Mouse (Mus musculus): ENCODE data around the gene Zdhhc6. TPM values are rescaled to one million over a fixed set of nuclear protein-coding genes. Genes with fewer than 3 reads are reported as not detected.

Gene Zdhhc6
- polyA plus RNA-seq (2011; ENCODE audit: insufficient read depth, insufficient read length, low read depth, missing spikeins) = 55.4 and 65.9 TPM in 2 replicates

GRCm38 (mm10) chr19:55315452-55316108 lies at the start of gene Zdhhc6:
TSS of gene Zdhhc6 (minus strand) at chr19:55316032.
- Histone ChIP-seq H3K9ac (ENCODE audit: low read depth, poor library complexity, severe bottlenecking) (peak within 1 kb of the TSS; percentile 72), H3K27ac (ENCODE audit: insufficient read depth, low read length) (no peak within 1 kb of the TSS), H3K27me3 (ENCODE audit: control insufficient read depth, insufficient read depth, low read length, poor library complexity, severe bottlenecking) (no peaks in the 10 kb centered on the region), H3K36me3 (ENCODE audit: control insufficient read depth, insufficient read depth, low read length, poor library complexity, severe bottlenecking) (peaks cover 14% of the 10 kb centered on the region), H3K9me3 (replicated peaks; ENCODE audit: control insufficient read depth, insufficient read depth, low read length, poor library complexity, severe bottlenecking) (no peaks in the 10 kb centered on the region), H3K4me1 (ENCODE audit: control insufficient read depth, insufficient read depth, low read length) (no peaks in the 10 kb centered on the region), H3K4me3 (ENCODE audit: low read depth, low read length) (peak within 1 kb of the TSS; percentile 92)
- TF ChIP-seq EP300 (IDR thresholded peaks at IDR 0.05; ENCODE audit: insufficient read depth, low read depth, low read length) = no peak
- TF ChIP-seq POLR2A (IDR thresholded peaks at IDR 0.05; ENCODE audit: insufficient read depth, low read length) = peak; percentile 41
- TF ChIP-seq CTCF (IDR thresholded peaks at IDR 0.05; ENCODE audit: low read depth, low read length) = no peak

- Histone ChIP-seq H3K4me3 (ENCODE audit: low read depth, low read length) (no peak overlapping the region), H3K4me1 (ENCODE audit: control insufficient read depth, insufficient read depth, low read length) (no peaks in the 10 kb centered on the region), H3K9ac (ENCODE audit: low read depth, poor library complexity, severe bottlenecking) (no peak overlapping the region), H3K27ac (ENCODE audit: insufficient read depth, low read length) (no peak overlapping the region), H3K27me3 (ENCODE audit: control insufficient read depth, insufficient read depth, low read length, poor library complexity, severe bottlenecking) (no peaks in the 10 kb centered on the region), H3K9me3 (replicated peaks; ENCODE audit: control insufficient read depth, insufficient read depth, low read length, poor library complexity, severe bottlenecking) (no peaks in the 10 kb centered on the region), H3K36me3 (ENCODE audit: control insufficient read depth, insufficient read depth, low read length, poor library complexity, severe bottlenecking) (no peaks in the 10 kb centered on the region)
- TF ChIP-seq POLR2A (IDR thresholded peaks at IDR 0.05; ENCODE audit: insufficient read depth, low read length) (no peak), CTCF (IDR thresholded peaks at IDR 0.05; ENCODE audit: low read depth, low read length) (no peak), EP300 (IDR thresholded peaks at IDR 0.05; ENCODE audit: insufficient read depth, low read depth, low read length) (no peak)
These were observed 46.8 kb upstream of the Zdhhc6 start for GRCm38 (mm10) chr19:55362606-55363005.

- Histone ChIP-seq H3K4me1 (ENCODE audit: control insufficient read depth, insufficient read depth, low read length) (no peaks in the 10 kb centered on the region), H3K9ac (ENCODE audit: low read depth, poor library complexity, severe bottlenecking) (no peak overlapping the region), H3K27me3 (ENCODE audit: control insufficient read depth, insufficient read depth, low read length, poor library complexity, severe bottlenecking) (no peaks in the 10 kb centered on the region), H3K4me3 (ENCODE audit: low read depth, low read length) (no peak overlapping the region), H3K9me3 (replicated peaks; ENCODE audit: control insufficient read depth, insufficient read depth, low read length, poor library complexity, severe bottlenecking) (no peaks in the 10 kb centered on the region), H3K27ac (ENCODE audit: insufficient read depth, low read length) (no peak overlapping the region), H3K36me3 (ENCODE audit: control insufficient read depth, insufficient read depth, low read length, poor library complexity, severe bottlenecking) (no peaks in the 10 kb centered on the region)
- TF ChIP-seq EP300 (IDR thresholded peaks at IDR 0.05; ENCODE audit: insufficient read depth, low read depth, low read length) (no peak), POLR2A (IDR thresholded peaks at IDR 0.05; ENCODE audit: insufficient read depth, low read length) (no peak), CTCF (IDR thresholded peaks at IDR 0.05; ENCODE audit: low read depth, low read length) (no peak)
These were observed 35.0 kb upstream of the Zdhhc6 start for GRCm38 (mm10) chr19:55350673-55351378.

GRCm38 (mm10) chr19:55348187-55348586 lies 32.4 kb upstream of the Zdhhc6 start:
- TF ChIP-seq EP300 (IDR thresholded peaks at IDR 0.05; ENCODE audit: insufficient read depth, low read depth, low read length) (no peak), POLR2A (IDR thresholded peaks at IDR 0.05; ENCODE audit: insufficient read depth, low read length) (no peak), CTCF (IDR thresholded peaks at IDR 0.05; ENCODE audit: low read depth, low read length) (no peak)
- Histone ChIP-seq H3K27me3 (ENCODE audit: control insufficient read depth, insufficient read depth, low read length, poor library complexity, severe bottlenecking) (no peaks in the 10 kb centered on the region), H3K36me3 (ENCODE audit: control insufficient read depth, insufficient read depth, low read length, poor library complexity, severe bottlenecking) (no peaks in the 10 kb centered on the region), H3K4me3 (ENCODE audit: low read depth, low read length) (no peak overlapping the region), H3K9me3 (replicated peaks; ENCODE audit: control insufficient read depth, insufficient read depth, low read length, poor library complexity, severe bottlenecking) (no peaks in the 10 kb centered on the region), H3K9ac (ENCODE audit: low read depth, poor library complexity, severe bottlenecking) (no peak overlapping the region), H3K27ac (ENCODE audit: insufficient read depth, low read length) (no peak overlapping the region), H3K4me1 (ENCODE audit: control insufficient read depth, insufficient read depth, low read length) (no peaks in the 10 kb centered on the region)

- Histone ChIP-seq H3K4me3 (ENCODE audit: low read depth, low read length) (no peak overlapping the region), H3K27me3 (ENCODE audit: control insufficient read depth, insufficient read depth, low read length, poor library complexity, severe bottlenecking) (no peaks in the 10 kb centered on the region)
- TF ChIP-seq CTCF (IDR thresholded peaks at IDR 0.05; ENCODE audit: low read depth, low read length) (no peak), POLR2A (IDR thresholded peaks at IDR 0.05; ENCODE audit: insufficient read depth, low read length) (no peak), EP300 (IDR thresholded peaks at IDR 0.05; ENCODE audit: insufficient read depth, low read depth, low read length) (no peak)
These were observed 27.4 kb upstream of the Zdhhc6 start for GRCm38 (mm10) chr19:55343274-55343673.

GRCm38 (mm10) chr19:55342423-55342822 lies 26.6 kb upstream of the Zdhhc6 start:
- no peaks in the 10 kb centered on the region for H3K27me3 ChIP-seq (ENCODE audit: control insufficient read depth, insufficient read depth, low read length, poor library complexity, severe bottlenecking)
- no peaks in the 10 kb centered on the region for H3K4me1 ChIP-seq (ENCODE audit: control insufficient read depth, insufficient read depth, low read length)
- H3K36me3 ChIP-seq (ENCODE audit: control insufficient read depth, insufficient read depth, low read length, poor library complexity, severe bottlenecking) = no peaks in the 10 kb centered on the region
- H3K9ac ChIP-seq (ENCODE audit: low read depth, poor library complexity, severe bottlenecking) = no peak overlapping the region
- no peak overlapping the region for H3K27ac ChIP-seq (ENCODE audit: insufficient read depth, low read length)
- H3K9me3 ChIP-seq (replicated peaks; ENCODE audit: control insufficient read depth, insufficient read depth, low read length, poor library complexity, severe bottlenecking) = no peaks in the 10 kb centered on the region
- no peak overlapping the region for H3K4me3 ChIP-seq (ENCODE audit: low read depth, low read length)
- TF ChIP-seq EP300 (IDR thresholded peaks at IDR 0.05; ENCODE audit: insufficient read depth, low read depth, low read length) = no peak
- no peak for TF ChIP-seq CTCF (IDR thresholded peaks at IDR 0.05; ENCODE audit: low read depth, low read length)
- TF ChIP-seq POLR2A (IDR thresholded peaks at IDR 0.05; ENCODE audit: insufficient read depth, low read length) = no peak

More at GRCm38 (mm10) chr19:55343274-55343673, 27.4 kb upstream of the Zdhhc6 start:
- Histone ChIP-seq H3K9me3 (replicated peaks; ENCODE audit: control insufficient read depth, insufficient read depth, low read length, poor library complexity, severe bottlenecking) (no peaks in the 10 kb centered on the region), H3K9ac (ENCODE audit: low read depth, poor library complexity, severe bottlenecking) (no peak overlapping the region), H3K4me1 (ENCODE audit: control insufficient read depth, insufficient read depth, low read length) (no peaks in the 10 kb centered on the region), H3K27ac (ENCODE audit: insufficient read depth, low read length) (no peak overlapping the region), H3K36me3 (ENCODE audit: control insufficient read depth, insufficient read depth, low read length, poor library complexity, severe bottlenecking) (no peaks in the 10 kb centered on the region)
